Mouse (Mus musculus) adrenal gland (tissue): ENCODE results near the gene Dkk3.

Experiments
- intact Hi-C: fragments of 180-260 bp; cut with DNase I; formaldehyde crosslinking; loops from one replicate; pipeline ENCODE4 v1.15.1; 2025
- long read RNA-seq, 2 experiments: library from polyadenylated mRNA; unstranded; transcript quantifications; one replicate each; pipeline ENCODE4 v2.0.0; 2020; ENCODE audit warnings: borderline replicate concordance in 1 of 2; ENCODE audit not compliant: insufficient replicate concordance in 1 of 2

The Dkk3 gene
- long read RNA-seq, experiment 1, partial matches to known transcripts: 10 of 25 reads
- long read RNA-seq, experiment 1, other reads (novel, unspliced or antisense): 11 of 25 reads
- long read RNA-seq, experiment 2, partial matches to known transcripts: 11 of 13 reads
- long read RNA-seq, experiment 2, other reads (novel, unspliced or antisense): 1 of 13 reads

DNA sequence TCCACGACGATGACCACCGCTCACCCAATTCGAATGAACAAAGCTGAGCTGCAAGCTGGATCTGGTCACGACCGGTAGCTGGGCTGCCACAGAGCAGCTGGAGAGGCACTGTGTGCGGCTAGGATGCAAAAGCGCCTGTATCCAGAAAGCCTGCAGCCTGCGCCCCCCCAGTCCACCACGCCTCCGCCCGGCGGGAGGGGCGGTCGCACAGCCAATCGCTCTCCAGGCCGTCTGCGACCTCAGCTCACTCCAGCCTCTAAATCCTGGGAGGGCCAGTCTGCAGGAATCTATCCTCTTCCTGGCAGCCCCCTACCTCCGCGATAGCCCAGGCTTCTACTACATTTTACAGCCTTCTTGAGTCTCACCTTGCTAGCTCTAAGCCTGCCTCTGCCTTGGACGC, at the start of gene Dkk3:
Dkk3 (minus strand) TSS at position 116 of the 400 bp plus-strand sequence.
- intact Hi-C loops: no loop called here

DNA sequence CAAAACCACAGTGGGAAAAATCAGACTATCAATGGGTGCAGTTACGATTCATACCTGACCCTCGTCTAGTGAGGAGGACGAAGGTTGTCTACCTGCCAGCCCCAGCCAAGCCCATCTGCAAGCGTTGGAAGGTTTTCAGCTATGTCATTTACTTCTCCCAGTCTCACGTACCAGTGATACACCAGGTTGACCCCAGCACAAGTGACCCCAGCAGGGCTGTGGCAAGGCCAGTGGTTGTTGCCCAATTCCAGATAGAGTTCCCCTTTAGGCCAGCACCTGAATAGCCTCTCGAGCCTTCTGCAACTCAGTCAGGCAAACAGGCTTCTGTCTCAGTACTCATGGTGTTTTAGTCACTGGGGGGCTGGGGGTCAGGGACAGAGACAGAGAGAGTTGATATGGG, 48.9 kb upstream of the Dkk3 start:
- intact Hi-C loops: no loop called here

DNA sequence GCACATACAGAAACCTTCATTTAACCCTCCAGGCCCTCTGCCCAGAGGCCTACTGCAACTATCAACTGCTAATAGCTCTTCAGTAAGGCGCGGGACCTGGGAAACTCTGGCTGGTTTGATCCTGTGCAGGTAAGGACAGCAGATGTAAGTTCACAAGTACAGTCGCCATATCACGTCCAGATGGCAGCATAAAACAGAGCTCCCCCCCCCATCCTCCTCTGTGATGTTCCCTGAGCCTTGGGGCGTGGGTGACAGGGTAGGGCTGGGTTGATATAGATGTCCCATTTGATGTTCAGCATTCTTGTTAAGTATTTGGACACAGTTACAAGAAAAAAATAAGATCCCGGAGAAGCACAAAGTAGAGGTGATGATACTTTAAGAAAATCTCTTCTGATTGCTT, 46.7 kb upstream of the Dkk3 start:
- intact Hi-C loops: no loop called here

DNA sequence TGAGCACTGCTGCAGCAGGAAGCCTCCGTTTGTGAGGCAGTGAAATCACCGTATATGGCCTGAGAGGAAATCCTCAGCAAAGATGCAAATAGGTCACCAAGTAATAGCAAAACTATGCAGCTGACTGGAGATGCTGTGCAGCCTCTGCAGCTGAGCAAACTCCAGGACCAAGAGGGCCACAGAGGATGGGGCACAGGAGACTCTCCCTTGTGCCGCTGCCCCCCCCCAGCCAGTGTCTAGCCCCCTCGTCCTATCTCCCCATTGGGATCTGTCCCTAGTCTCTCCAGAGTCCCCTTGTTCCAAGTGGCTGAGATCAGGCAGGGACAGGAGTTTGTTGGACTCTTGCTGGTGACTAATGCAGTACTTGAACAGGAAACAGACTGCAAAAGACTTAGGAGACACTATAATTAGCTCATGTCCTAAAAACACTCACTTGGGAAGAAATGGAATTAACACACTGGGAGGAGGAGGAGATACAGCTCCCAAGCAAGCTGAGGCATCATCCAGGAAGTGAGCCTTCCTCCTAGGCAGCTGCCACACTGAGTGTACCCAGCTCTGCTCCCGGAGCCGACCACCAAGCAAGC, 45.6 kb upstream of the Dkk3 start:
- intact Hi-C loops: no loop called here

DNA sequence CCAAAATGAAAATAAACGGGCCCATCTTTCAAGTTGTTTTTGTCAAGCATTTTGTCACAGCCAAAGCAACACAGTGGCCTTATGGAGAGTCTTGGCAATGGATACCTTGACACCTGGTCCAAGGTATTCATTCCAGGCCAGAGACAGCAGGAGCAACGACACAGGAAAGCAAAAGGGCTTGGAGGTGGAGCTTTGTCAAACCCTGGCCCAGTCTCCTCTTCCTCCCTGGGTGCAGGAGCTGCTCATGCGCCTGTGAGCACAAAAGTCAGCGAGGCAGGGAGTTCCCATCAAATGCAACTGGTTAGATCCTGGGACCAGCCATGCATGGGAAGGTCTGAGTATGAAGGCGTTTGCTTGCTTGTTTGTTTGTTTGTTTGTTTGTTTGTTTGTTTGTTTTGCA, 45.1 kb upstream of the Dkk3 start:
- intact Hi-C loops: no loop called here

DNA sequence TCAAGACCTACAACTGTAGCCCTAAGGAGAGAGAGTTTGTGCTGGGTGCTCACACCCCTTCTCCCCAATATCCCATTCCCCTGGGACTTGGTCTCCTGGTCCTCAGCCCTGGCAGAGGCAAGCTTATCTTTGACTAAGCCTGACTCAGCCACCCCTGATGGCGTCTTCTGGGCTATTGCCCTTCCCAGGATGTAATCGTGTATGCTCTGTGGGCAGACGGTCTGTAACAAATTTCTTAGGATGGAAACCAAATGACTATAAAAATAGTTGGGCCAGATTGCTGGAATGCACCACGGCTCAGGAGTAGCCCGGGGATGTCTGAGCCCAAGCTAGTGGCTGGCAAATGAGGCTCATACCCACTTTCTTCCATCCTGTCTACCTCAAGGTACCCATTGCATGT, 44.0 kb upstream of the Dkk3 start:
- intact Hi-C loops: no loop called here

DNA sequence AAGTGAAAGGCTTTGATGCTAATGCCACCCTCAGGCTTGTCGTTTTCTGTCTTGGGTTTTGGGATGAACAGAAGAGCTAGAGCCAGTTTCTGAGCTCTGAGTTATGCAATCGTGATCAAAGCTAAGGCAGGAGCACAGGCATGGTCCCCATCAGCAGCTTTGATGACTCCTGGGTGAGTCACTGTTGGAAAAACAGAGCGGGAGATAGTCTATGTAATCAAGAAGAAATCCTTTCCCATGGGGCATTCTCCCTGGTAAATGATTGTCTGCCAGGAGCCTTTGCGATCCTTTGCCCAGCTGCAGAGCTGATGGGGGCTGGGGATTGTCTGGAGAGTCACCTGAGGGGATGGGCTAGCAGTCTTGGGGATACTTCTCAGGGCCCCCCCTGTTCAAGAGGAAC, 43.3 kb upstream of the Dkk3 start:
- intact Hi-C loops: no loop called here

DNA sequence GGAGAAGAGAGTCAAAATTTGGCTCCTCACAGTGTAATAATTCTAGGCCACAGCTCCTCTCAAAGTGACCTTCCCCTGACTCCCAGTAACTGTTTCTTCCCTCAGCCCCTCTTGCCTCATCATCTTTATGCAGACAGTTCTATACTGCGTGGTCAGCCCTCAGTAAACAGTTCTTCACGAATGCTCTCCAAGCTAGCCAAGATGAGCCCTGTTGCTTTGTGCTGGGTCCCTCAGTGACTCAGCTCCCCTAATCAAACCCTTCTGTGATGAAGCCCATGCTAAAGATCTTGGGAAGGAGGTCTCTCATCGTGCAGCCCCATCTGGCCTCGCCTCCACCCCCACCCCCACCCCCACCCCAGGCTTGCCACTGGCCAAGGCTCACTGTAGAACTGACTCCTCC, 41.9 kb upstream of the Dkk3 start:
- intact Hi-C loops: no loop called here

DNA sequence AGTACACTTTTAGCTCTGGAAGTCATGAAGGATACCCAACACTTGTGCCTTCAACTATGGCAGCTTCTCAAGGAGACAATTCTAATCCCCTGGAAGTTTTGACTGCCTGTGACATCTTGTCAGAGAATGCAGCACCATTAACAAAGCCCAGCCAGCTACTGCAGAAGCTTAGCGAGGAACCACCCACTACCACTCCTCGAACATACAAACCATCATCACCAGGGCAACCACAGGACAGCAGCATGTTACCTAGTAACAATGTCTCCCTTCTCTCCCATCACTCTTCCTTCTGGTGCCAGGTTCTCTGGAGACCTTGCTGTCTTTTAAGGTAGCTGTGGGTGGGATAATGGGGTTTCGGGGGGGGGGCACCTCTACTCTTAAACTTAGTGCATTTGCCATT, 40.5 kb upstream of the Dkk3 start:
- intact Hi-C loops: no loop called here

DNA sequence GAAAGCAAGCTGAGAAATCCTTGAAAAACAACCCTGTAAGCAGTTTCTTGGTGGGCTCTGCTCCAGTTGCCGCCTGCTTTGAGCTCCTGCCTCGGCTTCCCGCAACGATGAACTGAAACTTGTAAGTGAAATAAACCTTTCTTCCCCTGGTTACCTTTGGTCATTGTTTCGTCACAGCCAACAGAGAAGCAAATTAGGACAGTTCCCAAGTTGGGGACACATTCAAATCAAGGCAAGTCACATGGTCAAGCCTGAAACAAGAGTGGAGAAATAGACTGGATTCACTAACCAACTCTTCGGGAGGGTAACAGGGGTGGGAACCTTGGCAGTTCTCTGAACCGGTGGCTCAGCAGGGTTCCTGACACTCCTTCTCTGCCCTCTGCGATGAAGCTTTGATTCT, 38.6 kb upstream of the Dkk3 start:
- intact Hi-C loops: no loop called here

DNA sequence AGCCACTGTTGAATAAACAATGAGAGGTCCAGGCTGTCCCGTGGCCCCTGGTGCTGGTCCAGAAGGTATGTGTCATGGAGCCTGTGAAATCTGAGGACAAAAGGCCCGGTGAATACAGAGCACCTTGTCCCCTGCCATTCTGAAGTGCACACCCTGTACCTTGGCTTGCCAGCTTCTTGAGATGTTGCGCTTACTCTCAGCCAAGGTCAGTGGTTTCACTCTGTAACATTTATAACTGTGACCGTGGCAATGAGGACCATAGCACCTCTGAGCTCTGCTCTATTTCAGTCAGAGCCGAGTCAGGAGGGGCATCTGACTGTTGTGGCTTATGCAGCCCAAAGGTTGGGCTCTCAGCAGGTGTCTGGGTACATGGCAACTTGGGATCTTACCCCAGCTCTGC, 35.4 kb upstream of the Dkk3 start:
- intact Hi-C loops: no loop called here

DNA sequence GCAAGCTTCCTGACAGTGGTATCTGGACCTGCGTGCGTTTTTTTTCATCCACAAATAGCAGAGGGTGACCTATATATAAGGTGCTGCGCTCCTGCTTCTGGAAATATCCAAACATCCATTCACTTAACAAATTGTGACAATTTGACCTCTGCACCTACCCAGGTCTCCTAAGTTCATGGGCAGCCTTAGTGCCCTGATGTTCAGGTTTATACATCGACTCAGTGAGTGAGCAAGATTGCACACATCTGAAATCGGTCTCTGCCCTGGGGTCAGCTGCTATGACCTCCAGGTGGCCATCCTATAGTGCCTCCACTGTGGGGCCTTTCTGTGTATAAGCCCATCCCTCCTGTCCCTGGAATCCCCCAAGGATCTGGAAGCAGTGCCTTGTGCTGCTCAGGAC, 33.9 kb upstream of the Dkk3 start:
- intact Hi-C loops: no loop called here

DNA sequence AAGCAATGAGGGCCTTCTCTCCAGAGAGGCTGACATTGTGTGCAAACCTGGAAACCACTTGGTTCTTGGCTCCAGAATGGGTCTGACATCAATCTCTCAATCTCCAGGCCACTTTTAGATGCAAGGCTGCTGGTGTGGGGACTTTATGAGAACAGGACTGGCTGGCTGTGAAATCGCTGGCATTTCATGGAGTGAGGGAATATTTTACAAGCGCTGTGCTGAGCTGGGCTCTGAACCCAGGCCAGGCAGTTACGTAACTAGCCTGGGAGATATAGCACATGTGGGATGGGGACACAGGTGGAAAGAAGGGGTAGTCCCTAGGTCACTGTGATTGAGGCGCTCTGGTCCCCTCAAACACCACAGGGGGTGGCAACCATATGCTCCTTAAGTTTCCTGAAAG, 33.4 kb upstream of the Dkk3 start:
- intact Hi-C loops: no loop called here

DNA sequence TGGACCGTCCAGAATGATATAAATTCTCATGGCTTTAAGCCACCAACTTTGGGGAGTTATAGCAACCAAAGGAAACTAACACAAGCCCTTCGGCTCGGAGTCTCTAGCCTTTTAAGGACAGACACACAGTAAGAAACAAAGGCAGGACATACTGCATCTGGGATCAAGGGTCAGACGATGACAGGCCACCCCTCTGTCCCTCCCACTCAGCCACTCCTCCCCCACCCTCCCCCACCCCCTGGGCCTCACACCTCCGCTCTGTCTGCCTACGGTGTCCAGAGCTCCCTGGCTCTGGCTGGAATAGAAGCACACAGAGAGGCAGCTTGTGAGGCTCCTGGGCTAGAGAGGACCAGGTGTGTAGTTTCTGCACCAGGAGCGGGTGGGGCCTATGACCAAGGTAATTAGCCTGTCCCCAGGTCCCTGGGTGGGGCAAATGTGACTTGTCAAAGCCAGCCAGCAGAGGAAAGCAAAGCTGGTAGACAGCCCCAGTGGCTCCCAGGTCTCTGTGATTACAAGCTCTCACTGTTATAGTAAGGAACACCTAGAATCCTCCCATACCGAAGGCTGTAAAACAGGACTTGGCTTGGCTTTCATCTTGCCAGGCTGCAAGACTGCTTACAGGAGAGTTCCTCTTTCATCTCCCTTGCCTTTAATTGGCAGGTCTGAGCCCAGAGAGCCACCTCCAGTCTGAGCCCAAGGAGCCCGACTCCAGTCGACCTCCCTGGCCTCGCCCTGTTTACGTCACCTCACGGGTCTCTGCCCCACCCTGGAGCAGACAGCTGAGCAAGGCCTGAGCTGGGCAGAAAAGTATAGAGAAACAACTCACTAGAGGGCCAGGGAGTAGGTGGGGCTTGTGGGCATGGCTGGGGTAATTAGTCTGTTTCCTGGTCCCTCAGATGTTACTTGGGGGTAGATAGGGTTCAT, 28.9 kb upstream of the Dkk3 start:
- intact Hi-C loops: loop anchor here (5.0 kb wide), 1 partner anchor 40 kb away; the partner anchor contains the start of gene Mical2

DNA sequence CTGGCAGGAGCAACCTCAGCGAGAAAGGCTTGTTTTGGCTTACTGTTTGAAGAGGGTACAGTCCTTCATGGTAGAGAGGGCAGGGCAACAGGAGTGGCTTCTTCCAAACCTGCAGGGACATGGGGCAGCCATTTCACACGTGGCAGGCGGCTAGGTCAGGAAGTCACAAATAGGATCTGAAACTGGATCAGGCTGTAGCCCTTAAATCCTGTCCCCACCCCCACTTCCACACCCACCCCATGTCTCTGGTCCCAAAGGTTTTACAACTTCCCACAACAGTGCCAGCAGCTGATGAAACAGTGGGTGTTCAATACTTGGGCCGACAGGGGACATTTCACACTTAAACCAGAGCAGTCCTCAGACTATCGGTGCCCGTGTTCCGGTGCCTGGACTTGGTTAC, 28.0 kb upstream of the Dkk3 start:
- intact Hi-C loops: loop anchor here (5.0 kb wide), 1 partner anchor 40 kb away; the partner anchor contains the start of gene Mical2

DNA sequence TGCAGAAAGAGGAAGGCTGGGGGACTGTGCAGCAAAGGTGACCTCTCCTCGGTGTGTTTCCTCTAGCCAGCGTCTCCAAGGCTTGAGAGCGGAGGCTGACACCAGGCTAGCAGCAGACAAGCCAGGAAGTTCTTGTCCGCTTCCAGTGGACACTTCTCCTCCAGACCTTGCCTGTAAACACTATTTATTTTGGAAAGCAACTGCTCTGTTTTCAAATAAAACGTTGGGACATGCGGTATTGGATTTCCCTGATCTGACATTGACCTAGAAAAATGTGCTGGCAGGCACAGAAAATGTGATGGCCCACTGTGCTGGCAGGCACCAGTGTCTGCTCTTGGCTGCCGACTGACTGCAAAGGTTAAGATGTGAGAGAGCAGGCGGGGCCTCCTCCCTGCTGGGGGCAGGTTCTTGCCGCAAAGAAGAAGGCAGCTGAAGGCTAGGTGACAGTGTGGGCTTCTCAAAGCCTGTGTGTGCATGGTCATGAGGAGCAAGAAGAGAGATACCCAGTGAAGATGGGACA, 26.4 kb upstream of the Dkk3 start:
- intact Hi-C loops: loop anchor here (5.0 kb wide), 1 partner anchor 42 kb away; the partner anchor contains the start of gene Mical2

DNA sequence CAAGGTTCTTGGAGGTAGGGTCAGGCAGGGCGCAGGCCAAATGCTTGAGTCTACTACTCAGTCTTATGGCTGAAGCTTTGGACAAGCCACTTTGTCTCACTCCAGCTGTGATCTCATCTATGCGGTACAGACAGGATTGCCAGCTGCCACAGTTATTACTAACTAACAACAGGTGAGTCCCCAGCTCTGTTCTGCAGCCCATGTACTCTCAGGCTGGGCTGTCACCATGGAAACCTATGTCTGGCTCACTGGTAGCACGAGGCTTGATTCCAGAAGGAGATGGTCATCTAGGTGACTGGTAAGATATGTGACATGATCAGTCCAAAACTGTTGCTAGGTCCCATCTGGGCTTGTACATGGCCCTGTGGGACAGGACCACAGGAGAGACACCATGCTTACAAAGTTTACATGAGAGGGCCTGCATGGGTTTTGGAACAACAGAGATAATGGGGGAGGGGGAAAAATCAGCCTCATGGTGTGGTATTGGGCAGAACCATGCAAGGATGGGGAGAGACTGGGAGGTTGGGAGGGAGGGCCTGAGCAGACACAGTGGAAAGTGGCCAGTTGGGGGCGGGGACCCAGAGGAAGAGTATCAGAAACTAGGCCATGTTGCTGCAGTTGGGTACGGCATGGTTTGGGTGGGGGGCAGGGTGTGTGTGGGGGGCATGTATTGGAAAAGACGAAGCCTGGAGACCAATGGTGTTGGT, 25.8 kb upstream of the Dkk3 start:
- intact Hi-C loops: loop anchor here (5.0 kb wide), 1 partner anchor 43 kb away; the partner anchor contains the start of gene Mical2

DNA sequence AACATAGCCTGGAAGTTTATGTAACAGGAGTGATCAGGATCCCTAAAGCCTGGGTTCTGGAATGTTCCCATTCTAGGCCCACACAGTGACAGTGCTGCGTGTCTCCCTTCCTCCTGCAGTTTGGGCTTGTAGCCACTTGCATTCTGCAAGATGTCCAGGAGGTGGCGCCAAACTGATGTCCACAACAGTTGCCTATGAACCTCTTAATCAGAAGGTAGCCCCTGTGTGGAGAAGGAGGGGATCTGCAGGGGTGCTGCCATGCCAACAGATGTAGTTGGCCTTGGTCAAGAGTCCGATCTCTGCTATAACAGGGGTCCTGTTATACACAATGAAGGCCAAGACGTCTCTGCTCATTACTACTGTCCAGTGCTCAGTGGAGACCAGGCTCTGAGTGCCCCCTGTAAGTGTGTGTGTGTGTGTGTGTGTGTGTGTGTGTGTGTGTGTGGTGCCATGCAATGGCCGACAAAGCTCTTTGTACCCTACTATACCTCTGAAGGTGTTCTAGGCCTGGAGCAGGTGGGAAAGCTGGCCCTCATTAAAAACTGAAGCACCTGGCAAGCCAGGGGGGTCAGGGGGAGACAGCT, 24.5 kb upstream of the Dkk3 start:
- intact Hi-C loops: loop anchor here (1.0 kb wide), 2 partner anchors 146 to 186 kb away; no protein-coding TSS in a partner anchor

DNA sequence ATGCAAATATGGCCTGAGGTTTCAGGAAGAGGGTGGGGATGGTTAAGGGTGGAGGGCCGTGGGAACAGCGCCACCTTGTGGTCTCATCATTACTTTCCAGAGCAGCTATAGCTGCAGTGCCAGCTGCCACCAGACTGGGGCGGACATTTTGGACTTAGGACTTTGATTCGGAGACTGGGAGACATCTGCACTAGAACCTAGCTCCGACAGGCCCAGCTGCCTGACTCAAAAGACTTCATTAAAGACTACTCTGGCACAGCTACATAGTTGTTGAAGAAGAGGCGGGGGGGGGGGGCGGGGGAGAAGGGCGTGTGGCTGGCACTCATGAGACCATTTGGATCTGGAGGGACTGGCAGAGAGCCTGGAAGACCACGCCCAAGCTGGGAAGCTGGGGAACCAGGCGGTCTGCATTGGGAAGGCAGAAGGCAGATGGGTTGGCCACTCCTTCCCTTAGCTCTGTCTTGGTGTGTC, 21.4 kb upstream of the Dkk3 start:
- intact Hi-C loops: loop anchor here (1.0 to 2.0 kb wide), 2 partner anchors 47 to 95 kb away; no protein-coding TSS in a partner anchor

DNA sequence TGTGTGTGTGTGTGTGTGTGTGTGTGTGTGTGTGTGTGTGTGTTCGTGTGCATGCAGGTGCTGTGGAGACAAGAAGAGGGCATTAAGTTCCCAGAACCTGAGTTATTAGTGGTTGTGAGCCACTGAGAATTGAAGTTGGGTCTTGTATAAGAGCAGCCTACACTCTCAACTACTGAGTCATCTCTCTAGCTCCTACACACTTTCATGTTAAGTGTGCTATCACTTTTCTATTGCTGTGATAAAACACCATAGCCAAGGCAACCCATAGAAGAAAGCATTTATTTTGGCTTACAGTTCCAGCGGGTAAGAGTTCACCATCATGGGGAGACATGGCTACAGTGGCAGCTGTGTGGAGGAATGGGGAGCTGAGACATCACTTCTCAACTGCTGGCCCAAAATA, 17.8 kb upstream of the Dkk3 start:
- intact Hi-C loops: no loop called here

DNA sequence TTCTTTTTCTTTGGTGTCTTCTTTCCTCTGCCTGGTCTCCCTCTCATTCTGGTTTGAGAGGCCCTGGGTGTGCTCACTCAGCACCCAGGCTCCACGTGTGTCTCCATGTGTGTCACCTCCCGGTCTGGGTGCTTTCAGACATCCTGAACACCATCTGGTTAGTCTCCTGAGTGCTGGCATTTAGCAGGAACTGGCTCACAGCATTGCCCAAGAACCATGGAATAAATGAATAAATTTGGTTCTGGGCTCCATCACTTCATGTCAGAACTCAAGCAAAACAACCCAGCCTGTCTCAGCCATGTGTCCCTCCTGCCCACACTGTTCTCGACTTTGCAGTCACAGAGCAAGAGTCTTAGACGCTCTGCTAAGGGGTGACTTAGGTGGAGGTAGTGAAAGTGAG, 13.8 kb upstream of the Dkk3 start:
- intact Hi-C loops: no loop called here
